Mouse (Mus musculus): ENCODE measurements at regions not wholly inside any gene's neighbourhood (a gene's known extent, or its start where the extent isn't known, plus 50 kb on each side); places are given as distances from the start of the nearest gene placed in this dataset.
A peak's percentile ranks its signal among the peaks of the same experiment; 100 is the strongest.

DNA sequence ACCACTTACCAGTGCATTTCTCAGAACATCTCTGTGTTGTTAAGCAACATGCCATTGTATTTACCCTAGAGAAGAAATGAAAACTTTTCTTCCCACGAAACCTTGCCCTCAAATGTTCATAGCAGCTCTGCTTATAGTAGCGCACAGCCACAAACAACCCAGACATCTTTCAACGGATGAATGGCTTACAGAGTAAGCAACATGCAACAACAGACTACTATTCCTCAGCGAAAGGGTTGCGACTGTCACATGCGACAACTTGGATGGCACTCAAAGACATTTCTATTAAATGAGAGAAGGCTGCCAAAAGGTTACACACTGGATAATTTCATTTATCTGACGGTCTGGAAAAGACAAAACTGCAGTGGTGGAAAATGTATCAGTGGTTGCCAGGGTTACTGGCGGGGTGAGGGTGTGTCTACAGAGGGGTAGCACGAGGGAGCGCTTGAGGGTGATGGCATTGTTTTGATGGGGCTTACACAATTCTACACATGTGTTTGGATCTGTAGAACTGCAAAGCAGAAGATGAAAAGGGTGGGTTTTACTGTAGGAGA is 101.0 kb upstream of the 1600014C23Rik start:
- no peak for DNase-seq (ENCODE audit: extremely low read depth, insufficient read length, low spot score)

GRCm38 (mm10) chr17:45830324-45830723 is 96.7 kb upstream of the 1600014C23Rik start:
- DNase-seq (ENCODE audit: extremely low read depth, insufficient read length, low spot score), result no peak

DNA sequence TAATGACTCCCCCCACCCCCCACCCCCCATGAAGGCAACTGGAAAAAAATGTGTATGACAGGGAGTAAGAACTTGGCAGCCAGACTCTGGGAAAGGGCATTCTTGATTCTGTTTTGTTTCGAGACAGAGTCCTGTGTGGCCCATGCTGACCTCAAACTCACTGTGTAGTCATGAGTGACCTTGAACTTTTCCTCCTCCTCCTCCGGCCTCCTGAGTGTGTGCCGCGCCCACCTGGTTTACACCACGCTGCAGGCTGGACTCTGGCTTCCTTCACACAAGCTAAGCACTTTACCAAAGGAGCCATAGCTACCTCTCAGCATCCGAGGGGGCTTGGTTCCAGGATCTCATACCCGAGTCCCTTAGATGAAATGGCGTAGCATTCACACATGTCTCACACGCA is 95.9 kb upstream of the 1600014C23Rik start:
- DNase-seq (ENCODE audit: extremely low read depth, insufficient read length, low spot score), result peak; percentile 36

GRCm38 (mm10) chr17:45828843-45829242 is 95.2 kb upstream of the 1600014C23Rik start:
- DNase-seq (ENCODE audit: extremely low read depth, insufficient read length, low spot score), result peak; percentile 80

- DNase-seq (ENCODE audit: extremely low read depth, insufficient read length, low spot score), result peak; percentile 84
These were observed 94.7 kb upstream of the 1600014C23Rik start for GRCm38 (mm10) chr17:45828284-45828824.

DNA sequence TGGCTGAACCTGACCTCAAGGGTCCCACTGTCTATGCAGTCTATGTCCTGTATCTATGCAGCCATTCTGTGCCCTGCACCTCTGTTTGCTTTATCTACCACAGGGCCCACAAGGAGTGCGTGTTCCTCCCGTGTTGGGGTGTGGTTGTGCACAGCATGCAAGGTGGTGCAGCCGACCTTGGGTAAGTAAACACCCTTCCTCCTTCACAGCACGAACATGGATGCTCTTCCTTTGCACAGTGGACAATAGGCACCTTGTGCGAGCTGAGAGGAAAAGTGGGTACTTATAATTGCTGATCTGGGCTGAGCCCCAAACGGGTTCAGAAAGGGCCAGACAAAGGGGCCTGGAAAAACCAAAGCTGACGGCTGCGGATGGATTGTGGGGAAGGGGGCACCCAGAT is 91.3 kb upstream of the 1600014C23Rik start:
- DNase-seq (ENCODE audit: extremely low read depth, insufficient read length, low spot score), result no peak

DNA sequence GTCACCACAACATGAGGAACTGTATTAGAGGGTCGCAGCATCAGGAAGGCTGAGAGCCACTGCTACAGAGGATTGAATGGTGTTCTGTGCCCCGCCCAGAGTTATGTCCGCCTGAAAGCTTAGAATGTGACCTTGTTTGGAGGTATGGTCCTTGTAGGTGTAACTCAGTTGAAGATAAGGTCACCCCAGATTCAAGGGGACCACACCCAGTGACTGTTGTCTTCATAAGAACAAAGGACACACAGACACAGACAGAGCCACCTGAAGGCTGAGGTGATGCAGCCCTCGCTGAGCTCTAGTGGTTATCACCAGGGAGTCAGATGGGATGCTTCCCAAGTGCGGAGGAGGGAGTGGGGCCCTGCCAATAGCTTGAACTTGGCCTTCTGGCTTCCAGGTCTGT is 89.9 kb upstream of the 1600014C23Rik start:
- DNase-seq (ENCODE audit: extremely low read depth, insufficient read length, low spot score), result no peak

DNA sequence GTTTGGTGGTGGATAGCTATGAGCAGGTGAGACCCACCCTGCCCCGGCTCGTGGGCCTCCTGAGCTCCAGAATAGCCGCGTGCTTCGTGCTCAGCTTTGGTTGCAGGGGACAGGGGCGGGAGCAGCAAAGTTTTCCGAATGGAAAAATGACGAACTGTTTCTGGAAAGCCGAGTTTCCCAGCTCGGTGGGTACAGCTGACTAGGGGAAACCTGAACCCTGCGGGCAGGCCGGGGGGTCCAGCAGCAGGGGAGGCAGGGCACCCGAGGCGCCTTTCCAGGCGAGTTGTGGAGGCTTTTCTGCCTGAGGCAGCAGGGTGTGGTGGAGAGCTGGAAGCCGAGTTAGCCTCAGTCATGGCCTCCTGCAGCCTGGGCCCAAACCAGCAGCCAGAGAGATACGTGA is 88.8 kb upstream of the 1600014C23Rik start:
- no peak for DNase-seq (ENCODE audit: extremely low read depth, insufficient read length, low spot score)

GRCm38 (mm10) chr17:45821356-45821755 is 87.7 kb upstream of the 1600014C23Rik start:
- DNase-seq (ENCODE audit: extremely low read depth, insufficient read length, low spot score), result no peak

GRCm38 (mm10) chr17:45819143-45819542 is 85.5 kb upstream of the 1600014C23Rik start:
- no peak for DNase-seq (ENCODE audit: extremely low read depth, insufficient read length, low spot score)

GRCm38 (mm10) chr17:45816566-45816965 is 82.9 kb upstream of the 1600014C23Rik start:
- DNase-seq (ENCODE audit: extremely low read depth, insufficient read length, low spot score), result no peak

GRCm38 (mm10) chr17:45815833-45816232 is 82.2 kb upstream of the 1600014C23Rik start:
- peak; percentile 66 for DNase-seq (ENCODE audit: extremely low read depth, insufficient read length, low spot score)

- DNase-seq (ENCODE audit: extremely low read depth, insufficient read length, low spot score), result no peak
These were observed 81.7 kb upstream of the 1600014C23Rik start for GRCm38 (mm10) chr17:45815341-45815740.

DNA sequence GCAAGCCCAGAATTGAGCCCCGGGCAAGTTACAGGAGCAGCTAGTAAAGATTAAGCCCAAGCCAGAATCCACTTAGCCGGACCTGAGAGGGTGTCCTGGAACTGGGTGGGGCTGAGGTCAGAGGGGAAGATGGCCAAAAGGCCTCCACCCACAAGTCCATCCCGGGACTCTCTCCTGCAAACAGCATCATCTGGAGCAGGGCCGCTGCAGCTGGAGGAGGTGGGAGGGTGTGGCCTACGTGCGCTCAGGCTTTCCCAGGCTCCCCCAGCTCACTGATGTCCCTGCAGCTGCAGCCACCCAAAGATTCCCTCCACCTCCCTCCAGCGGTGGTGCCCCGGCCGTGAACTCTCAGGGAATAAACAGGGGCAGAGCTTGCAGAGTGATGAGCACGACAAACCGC is 80.9 kb upstream of the 1600014C23Rik start:
- peak; percentile 37 for DNase-seq (ENCODE audit: extremely low read depth, insufficient read length, low spot score)

- DNase-seq (ENCODE audit: extremely low read depth, insufficient read length, low spot score), result no peak
These were observed 80.3 kb upstream of the 1600014C23Rik start for GRCm38 (mm10) chr17:45813956-45814355.

DNA sequence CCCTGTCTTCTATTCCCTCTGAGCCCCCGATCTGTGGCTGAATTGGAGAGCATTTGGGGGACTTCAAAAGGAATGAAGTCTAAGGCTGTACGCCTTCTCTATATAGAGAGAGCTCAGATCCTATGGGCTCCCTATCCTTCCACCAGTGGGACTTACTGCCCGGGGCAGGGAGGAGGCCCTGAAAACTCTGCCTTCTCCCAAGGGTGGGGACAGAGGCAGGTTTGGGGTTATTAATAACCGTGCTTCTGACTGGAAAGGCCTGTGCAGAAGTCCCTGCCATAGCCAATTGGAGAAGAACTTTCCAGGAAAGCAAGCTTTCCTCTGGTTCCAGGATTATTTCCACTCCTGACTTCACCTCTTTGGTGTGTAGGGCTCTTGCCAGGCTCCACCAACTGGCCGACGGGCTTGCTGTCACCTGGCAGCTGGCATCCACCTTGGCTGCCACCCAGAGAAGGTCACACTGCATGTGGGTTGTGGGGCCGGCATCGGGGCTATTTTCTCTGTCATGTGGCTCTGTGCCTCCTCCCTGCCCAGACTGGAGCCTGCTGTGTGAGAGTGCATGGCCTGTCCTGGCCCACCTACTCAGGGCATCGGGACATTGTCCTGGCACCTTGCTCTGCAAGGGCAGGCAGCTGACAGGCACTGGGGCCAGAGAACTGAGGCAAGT is 78.8 kb upstream of the 1600014C23Rik start:
- DNase-seq (ENCODE audit: extremely low read depth, insufficient read length, low spot score), result peak; percentile 66

DNA sequence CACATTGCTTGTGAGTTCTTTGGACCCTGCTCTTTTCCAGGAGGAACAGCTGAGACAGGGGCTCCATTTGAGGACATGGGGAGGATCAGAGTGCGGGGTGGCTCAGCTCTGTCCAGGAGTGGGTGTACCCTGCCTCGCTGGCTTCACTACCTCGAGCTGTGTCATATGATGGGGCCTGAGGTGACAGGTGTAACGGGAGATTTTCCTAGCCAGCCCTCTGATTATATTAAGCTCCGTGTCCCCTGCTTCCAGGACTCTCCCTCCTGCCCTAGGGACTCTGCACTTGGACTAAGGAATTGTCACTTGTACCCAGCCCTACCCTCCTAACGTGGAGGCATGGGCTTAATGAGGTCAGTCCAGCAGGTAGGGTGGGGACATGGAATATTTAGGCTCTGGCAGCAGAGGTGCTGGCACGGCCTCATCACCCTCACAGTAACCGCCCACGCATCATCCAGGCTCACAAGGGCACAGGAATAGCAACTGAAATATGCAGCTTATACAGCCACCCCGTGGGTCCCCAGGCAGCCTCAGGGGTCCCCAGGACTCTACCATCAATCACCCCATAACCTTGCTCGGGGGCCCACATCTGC is 78.1 kb upstream of the 1600014C23Rik start:
- DNase-seq (ENCODE audit: extremely low read depth, insufficient read length, low spot score), result no peak

DNA sequence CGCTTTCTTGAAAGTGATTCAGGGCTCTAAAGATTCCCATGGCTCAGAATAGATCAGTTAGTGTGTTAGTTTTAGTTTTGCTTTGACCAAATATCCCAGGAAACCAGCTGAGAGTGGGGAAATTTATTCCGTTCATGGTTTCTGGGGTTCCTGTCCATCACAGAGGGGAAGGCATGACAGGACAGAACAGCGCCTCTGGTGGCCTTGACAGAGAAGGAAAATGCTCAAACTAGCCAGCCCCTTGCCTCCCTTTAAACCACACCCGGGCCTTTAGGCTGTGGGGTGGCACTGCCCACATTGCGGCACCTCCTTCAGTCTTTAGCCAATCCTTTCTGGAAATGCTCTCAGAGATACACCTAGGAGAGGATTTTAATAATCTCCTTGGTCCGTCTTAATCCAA is 76.1 kb upstream of the 1600014C23Rik start:
- no peak for DNase-seq (ENCODE audit: extremely low read depth, insufficient read length, low spot score)

DNA sequence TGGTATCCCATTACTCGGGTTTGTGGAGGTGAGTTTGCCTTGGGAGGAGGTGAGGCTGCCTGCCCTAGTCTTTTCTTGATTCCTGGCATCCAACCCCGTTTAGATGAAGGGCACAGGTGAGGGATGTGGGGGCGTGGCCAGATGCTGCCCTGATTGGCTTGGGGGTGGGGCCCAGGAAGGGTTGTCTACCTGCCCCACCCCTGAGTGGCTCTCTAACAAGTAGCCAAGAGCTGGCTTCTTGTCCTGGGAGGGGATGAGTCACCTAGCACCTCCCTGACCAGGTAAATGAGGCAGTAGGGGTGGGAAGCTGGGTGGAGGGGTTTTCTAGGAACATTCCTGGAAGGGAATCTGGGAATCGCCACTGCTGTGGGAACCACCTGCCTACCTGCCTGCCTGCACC is 74.7 kb upstream of the 1600014C23Rik start:
- no peak for DNase-seq (ENCODE audit: extremely low read depth, insufficient read length, low spot score)

DNA sequence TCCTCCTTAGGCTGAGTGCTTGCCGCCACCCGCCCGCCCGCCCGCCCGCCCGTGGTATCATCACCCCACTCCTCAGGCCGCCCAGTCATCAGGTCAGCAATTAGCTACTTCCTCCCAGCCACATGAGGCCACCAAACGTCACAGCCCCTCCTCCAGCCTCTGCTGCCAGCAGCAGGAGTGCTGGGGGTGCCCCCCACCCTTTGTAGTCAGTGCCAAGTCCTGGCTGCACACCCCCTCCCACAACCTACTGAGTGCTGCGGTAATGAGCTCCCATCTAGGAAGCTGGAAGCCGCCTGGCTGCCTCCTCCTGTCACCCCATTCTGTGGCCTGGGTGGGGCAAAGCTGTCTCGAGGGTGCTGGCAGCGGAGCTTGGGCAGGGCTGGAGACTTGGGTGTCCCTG is 73.8 kb upstream of the 1600014C23Rik start:
- peak; percentile 75 for DNase-seq (ENCODE audit: extremely low read depth, insufficient read length, low spot score)

- no peak for DNase-seq (ENCODE audit: extremely low read depth, insufficient read length, low spot score)
These were observed 73.2 kb upstream of the 1600014C23Rik start for GRCm38 (mm10) chr17:45806831-45807230.

DNA sequence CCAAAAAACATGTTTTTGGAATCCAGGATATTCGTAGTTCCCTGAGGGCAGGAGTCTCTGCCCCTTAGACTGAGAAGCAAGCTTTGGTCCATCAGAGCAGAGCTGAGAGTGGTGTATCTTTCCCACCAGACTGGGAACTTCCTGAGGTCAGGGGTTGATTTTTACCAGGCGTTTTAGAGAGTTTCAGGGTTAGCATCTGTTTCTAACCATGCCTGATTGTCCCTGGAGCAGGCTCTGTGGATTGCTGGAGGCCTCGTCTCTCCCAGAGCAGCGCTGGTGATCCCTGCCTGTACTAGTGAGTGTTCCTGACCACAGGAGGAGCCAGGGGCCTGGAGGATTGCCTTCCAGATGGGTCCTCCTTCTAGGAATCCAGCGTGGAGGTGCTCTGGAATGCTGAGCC is 72.8 kb upstream of the 1600014C23Rik start:
- DNase-seq (ENCODE audit: extremely low read depth, insufficient read length, low spot score), result no peak
